Mouse (Mus musculus) brain, embryonic 14.5 days (tissue): Measurements from ENCODE around the gene Bud13.

Source experiments
- CTCF ChIP-seq: fragments of 200-500 bp; IDR thresholded peaks from 2 replicates; pipeline ENCODE4 v1.5.1; 2012; ENCODE audit warnings: inconsistent platforms, mild to moderate bottlenecking, moderate library complexity, borderline replicate concordance; ENCODE audit not compliant: insufficient read depth, insufficient read length; ENCODE audit errors: extremely low read depth
- POLR2A ChIP-seq: fragments of 200-500 bp; IDR thresholded peaks from 2 replicates; pipeline ENCODE4 v1.6.1; 2012; ENCODE audit warnings: mild to moderate bottlenecking, inconsistent platforms, borderline replicate concordance; ENCODE audit not compliant: poor library complexity, insufficient read depth, insufficient read length, severe bottlenecking; ENCODE audit errors: extremely low read depth

GRCm38 (mm10) chr9:46330586-46330895 lies 47.7 kb downstream of the Bud13 start:
- TF ChIP-seq POLR2A (no peak), CTCF (no peak)
